Mouse (Mus musculus) stomach, adult 2 months (tissue): ENCODE results near the gene Hdhd3. TPM values are rescaled to one million over a fixed set of nuclear protein-coding genes. Genes with fewer than 3 reads are reported as not detected.

Source experiments
- polyA plus RNA-seq: library from polyadenylated mRNA; depleted of rRNA; stranded (reverse); fragments of >200 nt; gene quantifications from 2 replicates; pipeline ENCODE4 v1.2.3, GENCODE M21; 2012; rRNA removed

Gene Hdhd3
- 7.8 and 12.7 TPM in 2 replicates for polyA plus RNA-seq

DNA sequence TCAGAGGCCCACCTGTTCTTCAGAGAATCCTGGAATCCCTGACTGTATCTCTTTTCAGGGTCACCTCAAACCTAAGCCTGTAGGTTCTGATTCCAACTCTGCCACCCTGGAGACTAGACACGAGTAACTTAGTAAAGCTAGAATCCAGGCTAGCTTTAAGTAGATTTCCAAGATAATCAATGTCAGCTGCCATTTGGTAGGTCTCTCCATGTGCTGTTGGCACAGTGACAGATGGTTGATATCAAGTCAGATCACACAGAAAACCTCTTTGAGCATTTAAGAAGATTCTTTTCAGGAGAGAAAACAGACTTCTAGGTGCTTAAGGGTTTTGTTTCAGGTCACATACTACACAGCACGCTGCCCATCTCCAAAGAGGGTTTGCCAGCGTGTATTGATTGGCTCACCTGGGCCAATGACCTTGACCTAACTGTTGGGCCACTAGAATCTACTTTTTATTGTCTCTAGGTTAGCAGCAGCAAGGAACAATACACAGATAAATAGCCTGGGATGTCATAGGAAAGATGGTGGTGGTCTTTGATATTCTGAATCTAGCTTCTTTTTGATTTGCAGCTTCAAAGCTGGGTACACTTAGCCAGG lies at the start of gene Hdhd3:
Hdhd3 (minus strand) TSS at position 94 of the 597 bp plus-strand sequence.

DNA sequence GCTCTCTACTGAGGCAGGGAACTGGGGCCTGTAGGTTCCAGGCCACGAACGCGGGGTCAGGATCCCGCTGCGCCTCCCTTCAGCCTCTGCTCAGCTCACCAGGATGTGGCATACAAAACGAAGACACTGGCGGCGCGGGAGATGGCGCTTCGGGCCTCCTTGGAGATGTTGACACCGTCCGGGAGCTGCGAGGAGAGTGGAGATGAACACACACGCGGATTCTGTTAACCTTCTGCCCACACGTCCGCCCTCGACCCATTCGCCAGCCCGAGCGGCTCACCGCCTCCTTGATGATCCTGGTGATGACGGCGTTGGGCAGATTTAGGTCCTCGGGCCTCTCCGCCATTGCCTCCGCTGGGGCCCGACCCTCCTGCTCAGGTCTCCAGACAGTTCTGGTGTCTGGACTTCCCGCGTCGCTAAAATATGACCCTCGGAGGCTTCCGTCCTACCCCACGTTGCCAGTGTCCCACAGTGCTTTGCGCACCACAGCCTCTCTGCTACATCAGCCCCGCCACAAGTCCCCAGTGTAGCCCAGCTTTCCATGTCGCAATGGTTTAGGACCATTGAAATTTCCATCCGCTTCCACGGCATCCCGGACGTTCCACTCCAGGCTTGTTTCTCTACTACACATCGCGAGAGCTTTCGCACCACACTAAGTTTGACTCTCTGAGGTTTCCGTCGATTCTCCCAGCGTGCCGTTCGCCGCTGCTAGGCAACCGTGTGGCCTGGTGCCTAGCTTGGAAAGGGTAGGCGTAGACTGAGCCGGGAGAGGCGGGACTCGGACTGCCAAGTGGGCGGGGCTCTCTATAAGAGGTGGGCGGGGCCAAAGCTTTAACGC lies 21.6 kb upstream of the Hdhd3 start, which contains the start of the genes Pole3 and 4933430I17Rik:
Pole3 (minus strand) TSS at position 418 of the 838 bp plus-strand sequence.
4933430I17Rik (plus strand) TSS at position 719 of the 838 bp plus-strand sequence.

DNA sequence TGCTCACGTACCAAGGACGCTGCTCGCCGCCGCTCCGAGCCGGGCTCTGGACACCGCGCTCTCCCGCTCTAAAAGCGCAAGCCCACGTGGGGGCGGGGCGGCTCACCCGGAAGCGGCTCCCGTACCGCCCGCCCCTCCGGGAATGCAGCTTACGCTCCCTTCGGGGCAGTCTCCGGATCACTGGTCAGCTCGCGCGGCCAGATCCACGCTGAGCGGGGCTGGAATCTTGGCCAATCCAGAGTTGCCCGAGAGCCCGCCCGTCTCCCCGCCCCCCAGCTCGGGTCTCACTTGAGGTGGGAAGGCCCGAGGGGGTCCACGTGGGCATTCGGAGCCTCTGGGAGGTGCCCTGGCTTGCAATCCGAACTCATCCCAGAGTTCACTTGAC lies 16.6 kb upstream of the Hdhd3 start, which contains the start of gene Alad:
Alad (minus strand) TSS at position 70 of the 385 bp plus-strand sequence.

DNA sequence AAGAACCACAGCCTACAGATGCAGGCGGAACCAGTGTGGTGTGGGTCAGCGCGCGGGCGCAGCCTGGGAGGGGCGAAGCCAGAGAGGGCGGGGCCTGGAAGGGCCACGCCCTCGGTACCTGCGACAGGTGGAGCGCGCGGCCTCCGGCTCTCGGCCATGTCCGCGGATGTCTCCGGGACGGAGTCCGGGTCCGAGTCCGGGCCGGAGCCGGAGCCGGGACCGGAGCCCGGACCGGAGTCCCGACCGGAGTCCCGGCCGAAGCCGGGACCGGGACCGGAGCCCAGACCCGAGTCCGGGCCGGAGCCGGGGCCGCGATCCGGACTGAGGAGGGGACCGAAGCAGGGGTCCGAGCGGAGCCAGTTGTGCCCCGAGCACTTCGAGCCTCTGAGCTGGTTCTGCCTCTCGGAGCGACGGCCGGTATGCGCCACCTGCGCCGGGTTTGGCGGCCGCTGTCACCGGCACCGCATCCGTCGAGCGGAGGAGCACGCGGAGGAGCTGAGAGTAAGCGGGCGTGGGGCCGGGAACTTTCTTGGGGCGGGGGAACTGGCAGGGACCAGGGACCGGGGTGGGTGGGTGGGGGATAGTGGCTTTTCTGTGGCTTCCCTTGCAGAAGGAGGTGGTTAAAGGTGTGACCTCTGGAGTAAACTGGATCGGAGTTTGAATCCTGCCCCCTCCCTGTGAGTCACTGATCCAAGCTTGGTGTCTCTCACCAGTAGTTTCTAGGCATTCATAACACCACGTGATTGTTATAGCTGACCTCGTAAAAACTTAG lies 23.1 kb downstream of the Hdhd3 start, which contains the start of gene Bspry:
Bspry (plus strand) TSS at position 117 of the 772 bp plus-strand sequence.

DNA sequence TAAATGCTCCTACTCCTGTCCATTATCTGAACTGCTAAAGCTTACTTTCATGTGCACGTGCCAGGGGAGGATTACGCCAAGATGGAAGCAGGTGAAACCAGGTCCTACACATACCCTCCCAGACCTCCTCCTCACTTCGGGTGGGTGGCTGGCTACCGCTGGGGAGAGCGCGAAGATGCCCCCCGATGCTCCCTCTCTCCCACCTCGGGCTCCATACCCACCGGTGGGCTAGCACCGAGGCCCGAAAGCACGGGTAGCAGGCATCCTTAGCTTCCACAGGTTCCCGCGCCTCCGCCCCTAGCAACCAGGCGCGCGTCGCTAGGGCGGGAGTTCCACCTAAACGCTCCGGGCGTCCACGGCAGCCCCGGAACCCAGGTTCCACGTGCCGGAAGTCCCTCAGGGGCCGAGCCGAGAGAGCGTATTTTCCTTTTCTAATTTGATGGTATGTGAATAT lies 32.6 kb downstream of the Hdhd3 start, which contains the start of gene Wdr31:
Wdr31 (minus strand) TSS at position 299 of the 454 bp plus-strand sequence.

Other genes starting within 250 kb of the Hdhd3 start
- 18.9 and 22.0 TPM in 2 replicates for gene Slc31a2, start 240.9 kb downstream of the Hdhd3 start, polyA plus RNA-seq
- 11.2 and 11.3 TPM in 2 replicates for gene Fkbp15, start 142.9 kb downstream of the Hdhd3 start, polyA plus RNA-seq
- gene Slc31a1, start 142.7 kb downstream of the Hdhd3 start, polyA plus RNA-seq, result 6.1 and 6.3 TPM in 2 replicates
- 5.6 and 6.1 TPM in 2 replicates for gene Cdc26, start 94.8 kb downstream of the Hdhd3 start, polyA plus RNA-seq
- 1.5 and 2.5 TPM in 2 replicates for gene Prpf4, start 94.7 kb downstream of the Hdhd3 start, polyA plus RNA-seq
- gene Rnf183, start 68.2 kb downstream of the Hdhd3 start, polyA plus RNA-seq, result 0.61 and 1.2 TPM in 2 replicates
- gene Wdr31, start 32.6 kb downstream of the Hdhd3 start, polyA plus RNA-seq, result 0.56 and 0.94 TPM in 2 replicates
- gene Bspry, start 23.4 kb downstream of the Hdhd3 start, polyA plus RNA-seq, result 34.3 and 51.2 TPM in 2 replicates
- 103 and 172 TPM in 2 replicates for gene Alad, start 16.5 kb upstream of the Hdhd3 start, polyA plus RNA-seq
- 4.4 and 4.7 TPM in 2 replicates for gene Pole3, start 21.6 kb upstream of the Hdhd3 start, polyA plus RNA-seq
- gene 4933430I17Rik, start 21.9 kb upstream of the Hdhd3 start, polyA plus RNA-seq, result 0.05 TPM in 1 of 2 replicates, not detected in the other
- 12.2 and 14.3 TPM in 2 replicates for gene Rgs3, start 56.4 kb upstream of the Hdhd3 start, polyA plus RNA-seq